Comparison of ENCODE assay signal across 30 mouse cellular contexts in genomic region chr17:86946078-86946477, GRCm38 (mm10). TPM values are rescaled to one million over a fixed set of nuclear protein-coding genes. Genes with fewer than 3 reads are reported as not detected.
"Had no signal": no experiment of that assay in that cellular context is flagged by ENCODE, and none has a peak within 500 bp of the region (broad histone marks: within the 10 kb centered on the region; RNA-seq: fewer than 3 reads in every experiment).

No protein-coding gene starts in this region.

- DNase-seq: kidney, adult 8-10 months; kidney, postnatal 14 days; kidney, postnatal 4 days; liver; liver, postnatal 0 days; lung, embryonic 14.5 days; lung, postnatal 4 days; midbrain, embryonic 14.5 days; right cerebral cortex, adult 18-20 months; right cerebral cortex, postnatal 14 days; spleen, adult 18-20 months; thymus, adult 2 months; thymus, postnatal 14 days; thymus, postnatal 4 days had no signal

- ATAC-seq: liver, postnatal 0 days; lung, postnatal 0 days had no signal

- H3K4me3 ChIP-seq: kidney, embryonic 15.5 days; limb, embryonic 10.5 days; limb, embryonic 13.5 days; neural tube, embryonic 12.5 days; neural tube, embryonic 15.5 days; stomach, embryonic 15.5 days had no signal

- H3K4me2 ChIP-seq: kidney, embryonic 15.5 days; limb, embryonic 13.5 days; lung, embryonic 14.5 days; midbrain, embryonic 11.5 days; neural tube, embryonic 12.5 days; neural tube, embryonic 15.5 days; stomach, embryonic 15.5 days had no signal

- H3K9ac ChIP-seq: kidney, embryonic 15.5 days; limb, embryonic 13.5 days; liver, embryonic 14.5 days; liver, postnatal 0 days; lung, embryonic 14.5 days; neural tube, embryonic 12.5 days; neural tube, embryonic 15.5 days; stomach, embryonic 15.5 days had no signal

- H3K9me3 ChIP-seq: kidney, embryonic 15.5 days; limb, embryonic 10.5 days; limb, embryonic 13.5 days; neural tube, embryonic 12.5 days; neural tube, embryonic 15.5 days; stomach, embryonic 15.5 days had no signal

- H3K27ac ChIP-seq: kidney, embryonic 15.5 days; limb, embryonic 10.5 days; limb, embryonic 13.5 days; liver, embryonic 14.5 days; neural tube, embryonic 12.5 days; neural tube, embryonic 15.5 days; stomach, embryonic 15.5 days had no signal

- H3K27me3 ChIP-seq: kidney, embryonic 15.5 days; limb, embryonic 13.5 days; neural tube, embryonic 12.5 days; neural tube, embryonic 15.5 days; stomach, embryonic 15.5 days had no signal

- H3K4me1 ChIP-seq: neural tube, embryonic 12.5 days; neural tube, embryonic 15.5 days; stomach, embryonic 15.5 days had no signal

- H3K36me3 ChIP-seq: kidney, embryonic 15.5 days; limb, embryonic 10.5 days; limb, embryonic 13.5 days; neural tube, embryonic 12.5 days; neural tube, embryonic 15.5 days; stomach, embryonic 15.5 days had no signal

RNA-seq across cellular contexts. Expression of gene Atp6v1e2, which starts 1.6 kb away (rescaled TPM):
- total RNA-seq: layer of hippocampus, adult 18-20 months; left cerebral cortex, adult 8-10 months; megakaryocyte progenitor cell, adult 5-6 weeks; megakaryocyte-erythroid progenitor cell, adult 5-6 weeks; midbrain, postnatal 0 days had no signal
- polyA plus RNA-seq: kidney, embryonic 15.5 days; limb, embryonic 10.5 days; limb, embryonic 13.5 days; liver, embryonic 14.5 days; liver, postnatal 0 days; lung, embryonic 14.5 days; lung, postnatal 0 days; midbrain, embryonic 14.5 days; midbrain, postnatal 0 days; neural tube, embryonic 12.5 days; neural tube, embryonic 15.5 days; stomach, embryonic 15.5 days; thymus, adult 2 months had no signal

RNA-seq across cellular contexts. Expression of gene Tmem247, which starts 28.9 kb away (rescaled TPM):
- total RNA-seq: layer of hippocampus, adult 18-20 months; layer of hippocampus, postnatal 14 days; left cerebral cortex, adult 8-10 months; left cerebral cortex, postnatal 25 days; megakaryocyte progenitor cell, adult 5-6 weeks; megakaryocyte-erythroid progenitor cell, adult 5-6 weeks; midbrain, postnatal 0 days had no signal
- polyA plus RNA-seq: kidney, embryonic 15.5 days; limb, embryonic 10.5 days; limb, embryonic 13.5 days; liver, embryonic 14.5 days; liver, postnatal 0 days; lung, embryonic 14.5 days; lung, postnatal 0 days; midbrain, embryonic 11.5 days; midbrain, embryonic 14.5 days; midbrain, postnatal 0 days; neural tube, embryonic 12.5 days; neural tube, embryonic 15.5 days; stomach, embryonic 15.5 days; thymus, adult 2 months had no signal
